Mouse (Mus musculus) liver, adult 2 months (tissue): ENCODE data around the gene Slc25a29.

ENCODE experiments used
- CTCF ChIP-seq: fragments of 200-500 bp; IDR thresholded peaks from 2 replicates; pipeline ENCODE4 v1.5.1; 2011; ENCODE audit warnings: low read depth, low read length, control low read depth
- POLR2A ChIP-seq: fragments of 200-500 bp; IDR thresholded peaks from 2 replicates; pipeline ENCODE4 v1.6.1; 2011; ENCODE audit warnings: low read length, control low read depth; ENCODE audit not compliant: insufficient read depth; ENCODE audit errors: extremely low read depth

DNA sequence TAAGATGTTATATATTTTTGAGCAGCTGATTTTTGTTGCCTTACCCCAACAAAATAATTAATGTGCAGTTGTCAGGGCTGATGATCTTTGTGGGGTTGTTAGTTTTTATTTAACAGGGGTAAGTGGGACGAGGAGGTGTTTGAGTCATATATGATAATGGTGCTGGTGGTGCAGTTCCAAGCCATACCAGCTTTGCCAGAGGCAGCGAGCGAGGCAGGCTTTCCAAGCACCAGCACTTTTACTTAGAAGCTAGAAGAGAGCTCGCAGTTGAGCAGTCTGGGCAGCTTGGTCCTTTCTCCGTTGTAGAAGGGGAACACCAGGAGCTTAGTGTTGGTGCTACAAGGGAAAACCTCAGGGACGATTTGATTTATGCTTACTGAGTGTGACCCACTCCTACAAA, 23.2 kb downstream of the Slc25a29 start:
- TF ChIP-seq CTCF = no peak
- TF ChIP-seq POLR2A = no peak
